ENCODE assay signal across 8 mouse cellular contexts in genomic region chr10:62601053-62601791, GRCm38 (mm10). TPM values are rescaled to one million over a fixed set of nuclear protein-coding genes. Genes with fewer than 3 reads are reported as not detected.
DNase-seq lines count a peak whose midpoint lies in the region; ATAC-seq lines count a peak whose summit lies in the region.

No protein-coding gene starts in this region.

- no peak for ATAC-seq in embryonic facial prominence, embryonic 12.5 days (ENCODE audit: insufficient number of reproducible peaks, insufficient read depth, low FRiP score, low TSS enrichment)
- ATAC-seq in intestine, embryonic 16.5 days = no peak
- ATAC-seq in neural tube, embryonic 11.5 days (ENCODE audit: insufficient read depth, low FRiP score, low TSS enrichment) = no peak

- no peak overlapping the region for H3K27ac ChIP-seq in embryonic facial prominence, embryonic 12.5 days
- no peak overlapping the region for H3K27ac ChIP-seq in intestine, embryonic 16.5 days (ENCODE audit: low read length)
- H3K27ac ChIP-seq in neural tube, embryonic 11.5 days (ENCODE audit: low read depth, low read length) = no peak overlapping the region

- H3K36me3 ChIP-seq in embryonic facial prominence, embryonic 12.5 days = peaks cover 15% of the 10 kb centered on the region
- peaks cover 7% of the 10 kb centered on the region for H3K36me3 ChIP-seq in intestine, embryonic 16.5 days (ENCODE audit: control insufficient read depth, insufficient read depth, low read length)
- 0 out of 2 replicates have a peak, but pooled peaks cover 6% of the 10 kb centered on the region for H3K36me3 ChIP-seq in neural tube, embryonic 11.5 days (ENCODE audit: control insufficient read depth, insufficient read depth, low read length)

- peak overlapping the region; percentile 95 for H3K4me3 ChIP-seq in embryonic facial prominence, embryonic 12.5 days
- peak overlapping the region; percentile 97 for H3K4me3 ChIP-seq in intestine, embryonic 16.5 days (ENCODE audit: low read length)
- peak overlapping the region; percentile 70 for H3K4me3 ChIP-seq in neural tube, embryonic 11.5 days (ENCODE audit: low read depth, low read length)

- WGBS in embryonic facial prominence, embryonic 12.5 days = 11% methylated on average over 20 of the region's 20 CpGs
- WGBS in intestine, embryonic 16.5 days = 11% methylated on average over 20 of the region's 20 CpGs
- WGBS in neural tube, embryonic 11.5 days = 13% methylated on average over 20 of the region's 20 CpGs

- peak overlapping the region; percentile 93 for H3K4me2 ChIP-seq in embryonic facial prominence, embryonic 12.5 days (replicated peaks)
- H3K4me2 ChIP-seq in intestine, embryonic 16.5 days (ENCODE audit: low read depth, low read length) = peak overlapping the region; percentile 83
- peak overlapping the region; percentile 88 for H3K4me2 ChIP-seq in neural tube, embryonic 11.5 days (ENCODE audit: low read depth)

- no peaks in the 10 kb centered on the region for H3K27me3 ChIP-seq in embryonic facial prominence, embryonic 12.5 days
- no peaks in the 10 kb centered on the region for H3K27me3 ChIP-seq in intestine, embryonic 16.5 days (replicated peaks; ENCODE audit: control insufficient read depth, insufficient read depth, low read length)
- H3K27me3 ChIP-seq in neural tube, embryonic 11.5 days (ENCODE audit: control insufficient read depth, insufficient read depth, low read length) = no peaks in the 10 kb centered on the region

- DNase-seq in heart, adult 11 months = peak; percentile 87
- no peak for DNase-seq in heart, adult 18-20 months
- DNase-seq in CD4-positive helper T cell, adult 2 months (ENCODE audit: low read depth, low spot score) = peak; percentile 71
- DNase-seq in neural tube, embryonic 11.5 days (ENCODE audit: low spot score) = no peak
- no peak for DNase-seq in cerebellum, postnatal 14 days
- DNase-seq in natural killer cell, adult 2 months (ENCODE audit: low spot score in 2 of 2) = no peak

- peaks cover 5% of the 10 kb centered on the region; the same call in 1 of the 2 replicates for H3K4me1 ChIP-seq in embryonic facial prominence, embryonic 12.5 days
- peaks cover 10% of the 10 kb centered on the region; the same call in 1 of the 2 replicates for H3K4me1 ChIP-seq in intestine, embryonic 16.5 days (ENCODE audit: control insufficient read depth, insufficient read depth, low read length)
- H3K4me1 ChIP-seq in neural tube, embryonic 11.5 days (ENCODE audit: control insufficient read depth, insufficient read depth, low read length) = 0 out of 2 replicates have a peak, but pooled peaks cover 5% of the 10 kb centered on the region

- peak overlapping the region; percentile 78 for H3K9ac ChIP-seq in embryonic facial prominence, embryonic 12.5 days
- H3K9ac ChIP-seq in intestine, embryonic 16.5 days (ENCODE audit: low read depth, low read length) = peak overlapping the region; percentile 81
- peak overlapping the region; percentile 71 for H3K9ac ChIP-seq in neural tube, embryonic 11.5 days (ENCODE audit: low read length)

- no peaks in the 10 kb centered on the region for H3K9me3 ChIP-seq in embryonic facial prominence, embryonic 12.5 days
- H3K9me3 ChIP-seq in intestine, embryonic 16.5 days (ENCODE audit: control insufficient read depth, low read length) = no peaks in the 10 kb centered on the region
- H3K9me3 ChIP-seq in neural tube, embryonic 11.5 days (ENCODE audit: control insufficient read depth, low read length) = no peaks in the 10 kb centered on the region

RNA-seq across cellular contexts. Expression of gene Ddx21, which starts 0.9 kb away (rescaled TPM):
- total RNA-seq in heart, adult 18-20 months (2021) = 10 to 100 TPM; 30.9 to 31.8 TPM
- polyA plus RNA-seq in embryonic facial prominence, embryonic 12.5 days (2016; fragmentation: Nextera tagmentation; extraction: Ambion mirVana) = 27.4 and 28.8 TPM in 2 replicates
- 15.5 and 17.0 TPM in 2 replicates for polyA plus RNA-seq in intestine, embryonic 16.5 days (2015; fragmentation: Nextera tagmentation; extraction: Ambion mirVana)
- 35.8 and 36.9 TPM in 2 replicates for polyA plus RNA-seq in neural tube, embryonic 11.5 days (2014; fragmentation: Nextera tagmentation; extraction: Ambion mirVana)

RNA-seq across cellular contexts. Expression of gene Kif1bp, which starts 23.0 kb away (rescaled TPM):
- total RNA-seq in heart, adult 18-20 months (2021) = 10 to 100 TPM; 43.9 to 44.2 TPM
- polyA plus RNA-seq in embryonic facial prominence, embryonic 12.5 days (2016; fragmentation: Nextera tagmentation; extraction: Ambion mirVana) = 52.8 and 53.9 TPM in 2 replicates
- polyA plus RNA-seq in intestine, embryonic 16.5 days (2015; fragmentation: Nextera tagmentation; extraction: Ambion mirVana) = 23.0 and 27.3 TPM in 2 replicates
- 62.3 and 62.5 TPM in 2 replicates for polyA plus RNA-seq in neural tube, embryonic 11.5 days (2014; fragmentation: Nextera tagmentation; extraction: Ambion mirVana)

RNA-seq across cellular contexts. Expression of gene Ddx50, which starts 49.8 kb away (rescaled TPM):
- 10 to 100 TPM; 46.8 to 51.0 TPM for total RNA-seq in heart, adult 18-20 months (2021)
- 171 and 176 TPM in 2 replicates for polyA plus RNA-seq in embryonic facial prominence, embryonic 12.5 days (2016; fragmentation: Nextera tagmentation; extraction: Ambion mirVana)
- polyA plus RNA-seq in intestine, embryonic 16.5 days (2015; fragmentation: Nextera tagmentation; extraction: Ambion mirVana) = 94.5 and 96.3 TPM in 2 replicates
- 118 and 123 TPM in 2 replicates for polyA plus RNA-seq in neural tube, embryonic 11.5 days (2014; fragmentation: Nextera tagmentation; extraction: Ambion mirVana)

Comparison
In these comparisons a context has a peak if more than half of its experiments do, and no peak if none do; other contexts are left out.
1. DNase-seq: peak in heart, adult 11 months (single experiment) and CD4-positive helper T cell, adult 2 months (single experiment); none in heart, adult 18-20 months (0 of 2), neural tube, embryonic 11.5 days (single experiment), cerebellum, postnatal 14 days (0 of 2) and natural killer cell, adult 2 months (0 of 2).
2. Peak in every context shown above with its lines, with median percentiles within 50 percentile points of each other: H3K4me2 ChIP-seq, H3K4me3 ChIP-seq and H3K9ac ChIP-seq.